Mouse (Mus musculus) Patski (cell line): ENCODE measurements around the gene Rab11fip5. TPM values are rescaled to one million over a fixed set of nuclear protein-coding genes. Genes with fewer than 3 reads are reported as not detected.
A peak's percentile ranks its signal among the peaks of the same experiment; 100 is the strongest.

Experiments used
- ATAC-seq: fragments of 100-300 bp; one replicate; pipeline ENCODE4 v1.8.0; 2021
- CTCF ChIA-PET: fragments of 350-600 bp; sonication (Branson Sonifier 250); formaldehyde crosslinking; loops from one replicate; lab custom pipeline; 2022; ENCODE audit warnings: inconsistent platforms; lab: Charles Lee
- POLR2A ChIA-PET: fragments of 350-600 bp; sonication (Branson Sonifier 250); formaldehyde crosslinking; loops from one replicate; lab custom pipeline; 2022; ENCODE audit warnings: antibody characterized with exemption, inconsistent platforms; lab: Charles Lee
- DNase-seq: peaks from one replicate; pipeline ENCODE4 v3.0.0-alpha.2; 2011; ENCODE audit warnings: low read depth, low spot score
- H3K27me3 ChIP-seq: fragments of 371-371 bp; one replicate; pipeline ENCODE4 v1.5.1; 2021
- CTCF ChIP-seq: fragments of 100-300 bp; IDR thresholded peaks from one replicate; pipeline ENCODE4 v1.5.1; 2021
- in situ Hi-C: fragments of 300-500 bp; cut with MboI; formaldehyde crosslinking; loops from 3 replicates; pipeline ENCODE4 v1.11.1; 2018; ENCODE audit warnings: low pct_unique_long_range_greater_than_20kb, mixed read lengths
- polyA plus RNA-seq: library from polyadenylated mRNA; unstranded; gene quantifications from one replicate; pipeline ENCODE4 v1.2.3, GENCODE M21; 2021

Rab11fip5 gene
- polyA plus RNA-seq, 1 experiment from 2014 or later = 151 TPM

DNA sequence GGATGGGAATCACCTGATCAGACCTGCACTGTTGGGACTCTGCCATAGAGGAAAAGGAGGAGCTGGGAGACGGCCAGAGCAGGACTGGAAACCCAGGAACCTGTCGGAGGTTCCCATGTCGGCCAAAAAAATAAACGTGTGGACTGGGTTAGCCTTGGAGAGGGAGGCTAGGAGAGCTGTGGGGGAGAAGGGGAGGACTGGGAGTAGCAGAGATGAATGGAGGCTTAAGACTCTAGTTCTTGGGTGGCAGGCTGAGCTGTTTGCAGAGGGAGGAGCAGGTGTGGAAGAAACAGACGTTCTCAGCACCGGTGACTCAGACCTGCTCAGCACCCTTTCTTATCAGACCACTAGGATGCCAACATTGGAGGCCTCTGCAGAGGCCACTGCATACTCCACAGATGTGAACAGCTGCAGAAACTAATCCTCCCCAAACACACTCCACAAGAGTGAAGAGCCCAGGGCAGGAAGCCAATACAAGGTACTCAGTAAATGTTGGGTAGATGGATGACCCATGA, 43.2 kb downstream of the Rab11fip5 start:
- no peaks in the 10 kb centered on the region for H3K27me3 ChIP-seq
- in situ Hi-C loops = no loop called here
- no peak for TF ChIP-seq CTCF
- CTCF ChIA-PET = interaction anchor here (1.8 kb wide), 1 partner anchor 11 kb away, joined by 3 read pairs; no protein-coding TSS in a partner anchor
- POLR2A ChIA-PET = interaction anchor here (1.5 to 1.9 kb wide), 2 partner anchors 9 to 38 kb away, joined by 4 read pairs; no protein-coding TSS in a partner anchor
- ATAC-seq (no peak), DNase-seq (no peak)

- DNase-seq (no peak), ATAC-seq (no peak)
- POLR2A ChIA-PET = no interaction called here
- H3K27me3 ChIP-seq = no peaks in the 10 kb centered on the region
- TF ChIP-seq CTCF = no peak
- CTCF ChIA-PET = no interaction called here
- in situ Hi-C loops = no loop called here
Observed at GRCm38 (mm10) chr6:85329666-85330185, 44.7 kb downstream of the Rab11fip5 start.

GRCm38 (mm10) chr6:85326564-85326963, 47.9 kb downstream of the Rab11fip5 start:
- H3K27me3 ChIP-seq = no peaks in the 10 kb centered on the region
- in situ Hi-C loops = no loop called here
- DNase-seq (no peak), ATAC-seq (no peak)
- ChIA-PET POLR2A (no interaction called here), CTCF (interaction anchor here (0.7 to 1.0 kb wide), 2 partner anchors 12 to 32 kb away, joined by 3 read pairs; no protein-coding TSS in a partner anchor)
- TF ChIP-seq CTCF = no peak

DNA sequence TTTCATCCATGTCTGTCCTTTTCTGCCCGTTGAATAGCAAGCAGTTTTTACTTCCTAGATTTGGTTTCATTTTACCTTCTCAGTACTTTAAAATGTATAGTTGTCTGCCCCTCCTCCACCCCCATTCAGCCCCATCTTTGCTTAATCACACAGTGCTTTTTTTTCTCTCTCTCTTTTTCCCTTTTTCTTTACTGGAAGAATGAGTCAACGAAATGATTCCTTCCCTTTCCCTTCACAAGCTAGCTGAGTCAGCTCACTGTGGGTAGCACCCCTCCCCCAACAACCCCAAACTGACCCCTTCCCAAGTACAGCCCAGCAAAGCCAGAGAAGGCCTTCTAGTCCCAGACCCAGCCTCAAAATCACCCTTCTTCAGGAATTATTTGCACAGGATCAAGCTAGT, 49.3 kb downstream of the Rab11fip5 start:
- ChIA-PET CTCF (no interaction called here), POLR2A (interaction anchor here (0.6 to 0.7 kb wide), 2 partner anchors 42 to 235 kb away, joined by 3 read pairs; no protein-coding TSS in a partner anchor)
- in situ Hi-C loops = no loop called here
- TF ChIP-seq CTCF = no peak
- ATAC-seq (no peak), DNase-seq (peak; percentile 47)
- no peaks in the 10 kb centered on the region for H3K27me3 ChIP-seq

DNA sequence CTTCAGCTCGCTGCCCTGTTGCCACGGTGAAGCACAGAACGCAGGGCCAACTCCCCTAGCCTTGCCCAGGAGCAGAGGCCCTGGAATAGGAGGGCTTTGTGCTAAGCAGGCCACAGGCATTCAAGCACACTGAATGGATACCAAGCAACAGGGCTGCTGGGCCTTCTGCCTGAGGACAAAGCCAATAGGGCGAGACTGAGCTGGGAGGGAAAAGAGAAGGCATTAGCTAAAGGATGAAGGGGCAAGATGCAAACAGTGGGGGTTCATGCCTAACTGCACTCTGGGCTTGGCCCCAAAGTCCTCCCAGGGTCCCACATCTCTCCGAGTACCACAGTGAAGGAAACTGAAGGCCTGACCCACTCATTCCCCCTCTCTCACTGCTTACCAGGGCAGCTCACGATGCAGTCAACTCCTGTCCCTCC, 54.0 kb downstream of the Rab11fip5 start:
- no peaks in the 10 kb centered on the region for H3K27me3 ChIP-seq
- TF ChIP-seq CTCF = no peak
- in situ Hi-C loops = no loop called here
- no peak for DNase-seq
- ATAC-seq = no peak
- ChIA-PET POLR2A (no interaction called here), CTCF (interaction anchor here (1.3 kb wide), 1 partner anchor 11 kb away, joined by 3 read pairs; no protein-coding TSS in a partner anchor)

- no peaks in the 10 kb centered on the region for H3K27me3 ChIP-seq
- in situ Hi-C loops = no loop called here
- CTCF ChIA-PET = interaction anchor here (1.7 kb wide), 1 partner anchor 9 kb away, joined by 4 read pairs; no protein-coding TSS in a partner anchor
- no peak for ATAC-seq
- no peak for TF ChIP-seq CTCF
- no peak for DNase-seq
- POLR2A ChIA-PET = interaction anchor here (0.5 to 1.0 kb wide), 2 partner anchors 16 to 1248 kb away, joined by 3 to 6 read pairs; partner anchors contain the start of gene Sfxn5
Observed at GRCm38 (mm10) chr6:85316211-85316610, 58.2 kb downstream of the Rab11fip5 start.

- DNase-seq (no peak), ATAC-seq (no peak)
- H3K27me3 ChIP-seq = no peaks in the 10 kb centered on the region
- no peak for TF ChIP-seq CTCF
- in situ Hi-C loops = no loop called here
- ChIA-PET POLR2A (interaction anchor here (0.8 to 1.0 kb wide), 2 partner anchors 18 to 23 kb away, joined by 3 to 4 read pairs; no protein-coding TSS in a partner anchor), CTCF (interaction anchor here (1.0 to 1.6 kb wide), 4 partner anchors 10 to 32 kb away, joined by 3 to 7 read pairs (median 4); no protein-coding TSS in a partner anchor)
Observed at GRCm38 (mm10) chr6:85314064-85314798, 60.2 kb downstream of the Rab11fip5 start.

GRCm38 (mm10) chr6:85307894-85308293, 66.5 kb downstream of the Rab11fip5 start:
- H3K27me3 ChIP-seq = no peaks in the 10 kb centered on the region
- ATAC-seq (no peak), DNase-seq (no peak)
- TF ChIP-seq CTCF = no peak
- in situ Hi-C loops = no loop called here
- ChIA-PET CTCF (interaction anchor here (1.6 kb wide), 1 partner anchor 8 kb away, joined by 4 read pairs; no protein-coding TSS in a partner anchor), POLR2A (no interaction called here)

GRCm38 (mm10) chr6:85306375-85306774, 68.1 kb downstream of the Rab11fip5 start:
- no peak for ATAC-seq

DNA sequence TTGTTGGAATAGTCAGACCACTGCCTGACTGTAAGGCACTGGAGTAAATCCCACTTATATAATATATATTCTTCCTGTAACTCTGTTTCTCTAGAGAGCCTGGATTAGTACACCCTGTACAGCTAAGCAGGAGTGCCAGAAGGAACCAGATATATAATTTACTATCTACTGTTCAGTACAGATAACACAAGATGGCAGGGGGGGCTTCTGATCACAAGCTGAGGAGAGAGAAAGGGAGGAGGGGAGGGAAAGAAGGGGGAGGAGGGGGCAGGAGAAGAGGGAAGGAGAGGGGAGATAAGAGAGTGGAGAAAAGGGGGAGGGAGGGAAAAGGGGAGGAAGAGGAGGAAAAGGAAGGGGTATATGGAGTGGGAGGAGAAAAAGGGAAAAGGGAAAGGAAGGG, 68.6 kb downstream of the Rab11fip5 start:
- no peak for TF ChIP-seq CTCF
- no peaks in the 10 kb centered on the region for H3K27me3 ChIP-seq
- DNase-seq (no peak), ATAC-seq (no peak)
- ChIA-PET POLR2A (interaction anchor here (1.7 kb wide), 1 partner anchor 27 kb away, joined by 4 read pairs; the partner anchor contains the start of gene Sfxn5), CTCF (interaction anchor here (2.2 kb wide), 1 partner anchor 9 kb away, joined by 7 read pairs; no protein-coding TSS in a partner anchor)
- in situ Hi-C loops = no loop called here

More at GRCm38 (mm10) chr6:85306375-85306774, 68.1 kb downstream of the Rab11fip5 start:
- CTCF ChIA-PET = no interaction called here
- in situ Hi-C loops = no loop called here
- no peak for DNase-seq
- POLR2A ChIA-PET = interaction anchor here (1.7 kb wide), 1 partner anchor 27 kb away, joined by 4 read pairs; the partner anchor contains the start of gene Sfxn5
- no peak for TF ChIP-seq CTCF
- no peaks in the 10 kb centered on the region for H3K27me3 ChIP-seq
